Comparison of ENCODE assay signal across 18 mouse cellular contexts in genomic region chr2:167599195-167599594, GRCm38 (mm10).
"Had no signal": no experiment of that assay in that cellular context is flagged by ENCODE, and none has a peak within 500 bp of the region (broad histone marks: within the 10 kb centered on the region; RNA-seq: fewer than 3 reads in every experiment).

No protein-coding gene starts in this region.

- H3K4me3 ChIP-seq: kidney, embryonic 15.5 days; liver, embryonic 13.5 days; megakaryocyte, embryonic 14.5 days; midbrain, embryonic 10.5 days; midbrain, embryonic 13.5 days; myocyte; neural tube, embryonic 13.5 days; stomach, embryonic 15.5 days had no signal

- H3K9me3 ChIP-seq: kidney, embryonic 15.5 days; liver, embryonic 13.5 days; megakaryocyte, embryonic 14.5 days; midbrain, embryonic 10.5 days; midbrain, embryonic 13.5 days; neural tube, embryonic 13.5 days; stomach, embryonic 15.5 days had no signal

- H3K4me2 ChIP-seq: kidney, embryonic 15.5 days; liver, embryonic 13.5 days; midbrain, embryonic 13.5 days; neural tube, embryonic 13.5 days; stomach, embryonic 15.5 days had no signal

- DNase-seq: kidney, adult 8-10 months; kidney, postnatal 36 days; left cerebral cortex, postnatal 4 days; liver, embryonic 13.5 days; lung, postnatal 14 days; retina, postnatal 1 day; right cerebral cortex, postnatal 25 days; spleen, adult 18-20 months; thymus, postnatal 25 days had no signal

- H3K27me3 ChIP-seq: kidney, embryonic 15.5 days; stomach, embryonic 15.5 days had no signal

- H3K9ac ChIP-seq: kidney, embryonic 15.5 days; liver, embryonic 13.5 days; midbrain, embryonic 13.5 days; neural tube, embryonic 13.5 days; stomach, embryonic 15.5 days had no signal

- H3K27ac ChIP-seq: liver, embryonic 13.5 days; midbrain, embryonic 10.5 days; midbrain, embryonic 13.5 days; neural tube, embryonic 13.5 days; stomach, embryonic 15.5 days had no signal

- H3K36me3 ChIP-seq: kidney, embryonic 15.5 days; liver, embryonic 13.5 days; midbrain, embryonic 10.5 days; midbrain, embryonic 13.5 days; neural tube, embryonic 13.5 days; stomach, embryonic 15.5 days had no signal

- ATAC-seq: intestine, postnatal 0 days; midbrain, embryonic 13.5 days; midbrain, embryonic 16.5 days had no signal
